Mouse (Mus musculus) telencephalon, adult 2 months (tissue): ENCODE measurements around the gene Tcea3.
A peak's percentile ranks its signal among the peaks of the same experiment; 100 is the strongest.

ENCODE experiments used
- DNase-seq: peaks from one replicate; pipeline ENCODE4 v3.0.0-alpha.2; 2011; ENCODE audit warnings: low read depth, low spot score

Gene Tcea3

GRCm38 (mm10) chr4:136281097-136281496 is 33.6 kb downstream of the Tcea3 start:
- DNase-seq: no peak

DNA sequence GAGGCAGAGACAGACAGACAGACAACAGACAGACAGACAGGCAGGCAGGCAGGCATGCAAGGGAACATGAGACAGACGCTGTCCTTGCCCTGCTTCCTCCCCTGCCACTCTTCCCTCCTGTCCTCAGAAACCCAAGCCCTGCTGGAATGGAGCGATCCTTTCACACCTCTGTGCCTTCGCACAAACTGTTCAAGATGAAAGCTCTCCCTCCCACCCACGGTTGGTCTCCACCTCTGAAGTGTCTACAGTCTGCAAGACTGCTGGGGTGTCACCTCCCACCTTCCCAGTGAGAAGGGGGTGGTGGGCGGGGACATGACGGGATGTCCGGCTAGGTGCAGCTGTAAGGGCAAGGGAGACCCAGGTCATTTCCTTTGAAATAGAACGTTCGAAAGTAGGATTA is 34.1 kb downstream of the Tcea3 start:
- DNase-seq: peak; percentile 74

GRCm38 (mm10) chr4:136282621-136283480 is 35.3 kb downstream of the Tcea3 start:
- no peak for DNase-seq

GRCm38 (mm10) chr4:136283783-136284182 is 36.3 kb downstream of the Tcea3 start:
- peak; percentile 35 for DNase-seq

- DNase-seq: peak; percentile 93
Observed at GRCm38 (mm10) chr4:136284455-136284854, 36.9 kb downstream of the Tcea3 start, which contains the start of gene Zfp46. Gene Zfp46 (plus strand): TSS chr4:136284683.

DNA sequence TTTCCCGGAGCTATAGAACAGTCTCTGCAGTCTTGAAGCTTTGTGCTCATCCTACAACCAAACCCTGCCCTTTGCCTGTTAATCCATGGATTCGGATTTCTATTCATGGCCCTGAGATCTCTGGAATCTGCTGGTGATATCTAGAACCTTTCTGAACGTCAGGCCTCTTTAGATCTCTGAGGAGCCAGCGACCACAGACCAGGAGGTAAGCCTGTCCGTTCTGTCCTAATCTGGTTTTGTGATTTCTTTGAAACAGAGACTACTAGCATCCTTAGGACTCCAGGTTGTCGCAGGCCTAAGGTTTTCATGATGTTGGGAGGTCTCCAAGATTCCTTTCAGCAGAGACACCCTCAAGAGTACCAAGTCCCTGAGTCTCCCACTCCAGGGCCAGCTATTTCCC is 37.4 kb downstream of the Tcea3 start:
- DNase-seq: peak; percentile 35

DNA sequence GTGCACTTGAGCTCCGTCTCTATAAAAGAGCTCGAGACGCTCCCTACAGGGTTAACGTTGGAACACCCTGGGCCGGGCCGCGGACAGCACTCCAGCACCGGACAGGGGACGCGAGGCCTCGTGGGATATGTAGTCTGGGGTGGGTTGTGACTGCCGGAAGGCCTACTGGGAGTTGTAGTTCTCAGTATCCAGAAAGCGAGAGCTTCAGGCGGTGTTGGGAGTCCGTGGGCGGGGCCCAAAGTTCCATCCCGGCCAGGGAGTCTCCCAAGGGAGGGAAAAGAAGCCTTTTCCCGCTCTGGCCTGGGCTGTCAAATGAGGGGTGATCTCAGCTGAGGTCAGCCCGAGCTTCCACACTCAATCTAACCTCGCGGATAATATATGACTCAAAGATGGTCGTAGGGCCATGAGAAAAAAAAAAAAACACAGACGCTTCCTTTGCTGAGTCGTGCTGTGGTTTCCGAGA is 37.9 kb downstream of the Tcea3 start:
- DNase-seq: peak; percentile 97

DNA sequence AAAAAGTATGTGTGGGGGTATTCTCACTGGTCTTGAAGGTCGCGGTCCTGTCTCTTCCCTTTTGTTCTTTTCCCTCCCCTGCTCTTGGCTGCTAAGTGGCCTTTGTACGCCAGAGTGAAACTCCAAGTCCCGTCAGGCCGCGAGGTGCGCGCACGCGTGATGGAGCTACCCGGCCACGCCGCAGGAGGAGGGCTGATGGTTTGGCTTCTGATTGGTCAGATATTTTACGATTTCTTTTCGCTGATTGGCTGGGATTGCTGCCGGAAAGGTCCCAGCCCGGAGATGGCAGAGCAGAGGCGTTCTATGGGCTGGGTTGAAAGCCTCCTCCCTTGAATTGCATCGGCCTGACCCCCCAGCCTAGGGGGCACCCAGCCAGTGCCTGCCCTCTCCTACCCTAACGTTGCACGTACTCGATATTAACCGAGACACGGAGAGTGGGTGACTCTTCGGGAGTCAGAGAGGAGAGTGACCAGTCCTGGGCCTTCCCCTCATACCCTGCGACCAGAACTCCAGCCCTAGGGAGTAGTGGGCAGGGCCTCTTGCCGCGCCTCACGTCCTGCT is 38.4 kb downstream of the Tcea3 start:
- DNase-seq: peak; percentile 96

DNA sequence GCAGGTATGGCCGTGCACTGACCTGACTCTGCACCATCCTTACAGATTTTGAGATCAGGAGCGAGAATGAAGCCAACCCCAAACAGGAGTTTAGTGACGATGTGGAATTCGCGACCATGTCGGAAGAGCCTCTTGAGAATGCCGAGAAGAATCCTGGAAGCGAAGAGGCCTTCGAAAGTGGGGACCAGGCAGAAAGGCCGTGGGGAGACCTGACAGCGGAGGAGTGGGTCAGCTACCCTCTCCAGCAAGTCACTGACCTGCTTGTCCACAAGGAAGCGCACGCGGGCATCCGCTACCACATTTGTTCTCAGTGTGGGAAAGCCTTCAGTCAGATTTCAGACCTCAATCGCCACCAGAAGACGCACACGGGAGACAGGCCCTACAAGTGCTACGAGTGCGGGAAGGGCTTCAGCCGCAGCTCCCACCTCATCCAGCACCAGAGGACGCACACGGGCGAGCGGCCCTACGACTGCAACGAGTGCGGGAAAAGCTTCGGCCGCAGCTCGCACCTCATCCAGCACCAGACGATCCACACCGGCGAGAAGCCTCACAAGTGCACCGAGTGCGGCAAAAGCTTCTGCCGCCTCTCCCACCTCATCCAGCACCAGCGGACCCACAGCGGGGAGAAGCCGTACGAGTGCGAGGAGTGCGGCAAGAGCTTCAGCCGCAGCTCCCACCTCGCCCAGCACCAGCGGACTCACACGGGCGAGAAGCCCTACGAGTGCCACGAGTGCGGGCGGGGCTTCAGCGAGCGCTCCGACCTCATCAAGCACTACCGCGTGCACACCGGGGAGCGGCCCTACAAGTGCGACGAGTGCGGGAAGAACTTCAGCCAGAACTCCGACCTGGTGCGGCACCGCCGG is 42.6 kb downstream of the Tcea3 start:
- no peak for DNase-seq

DNA sequence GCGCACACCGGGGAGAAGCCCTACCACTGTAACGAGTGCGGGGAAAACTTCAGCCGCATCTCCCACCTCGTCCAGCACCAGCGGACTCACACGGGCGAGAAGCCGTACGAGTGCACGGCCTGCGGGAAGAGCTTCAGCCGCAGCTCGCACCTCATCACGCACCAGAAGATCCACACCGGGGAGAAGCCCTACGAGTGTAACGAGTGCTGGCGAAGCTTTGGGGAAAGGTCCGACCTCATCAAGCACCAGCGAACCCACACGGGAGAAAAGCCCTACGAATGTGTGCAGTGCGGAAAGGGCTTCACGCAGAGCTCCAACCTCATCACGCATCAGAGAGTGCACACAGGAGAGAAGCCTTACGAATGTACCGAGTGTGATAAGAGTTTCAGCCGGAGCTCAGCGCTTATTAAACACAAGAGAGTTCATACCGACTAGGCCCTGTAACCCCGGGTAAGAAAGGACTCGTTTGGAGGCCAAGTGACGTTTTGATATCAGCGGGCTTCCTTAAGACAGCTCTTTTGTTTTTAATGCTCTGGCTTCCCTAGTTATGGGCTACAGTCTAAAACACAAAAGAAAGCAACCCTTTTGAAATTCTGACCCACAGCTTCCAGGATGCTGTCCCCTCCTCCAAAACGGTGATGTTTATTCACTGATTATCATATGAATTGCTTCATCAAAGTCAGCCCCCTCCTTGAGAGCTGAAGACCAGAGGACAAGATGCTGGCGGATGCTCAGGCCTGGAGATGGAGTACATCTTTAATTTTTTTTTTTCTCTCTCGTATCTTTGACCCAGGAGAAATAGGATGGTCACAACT is 43.5 kb downstream of the Tcea3 start:
- no peak for DNase-seq

DNA sequence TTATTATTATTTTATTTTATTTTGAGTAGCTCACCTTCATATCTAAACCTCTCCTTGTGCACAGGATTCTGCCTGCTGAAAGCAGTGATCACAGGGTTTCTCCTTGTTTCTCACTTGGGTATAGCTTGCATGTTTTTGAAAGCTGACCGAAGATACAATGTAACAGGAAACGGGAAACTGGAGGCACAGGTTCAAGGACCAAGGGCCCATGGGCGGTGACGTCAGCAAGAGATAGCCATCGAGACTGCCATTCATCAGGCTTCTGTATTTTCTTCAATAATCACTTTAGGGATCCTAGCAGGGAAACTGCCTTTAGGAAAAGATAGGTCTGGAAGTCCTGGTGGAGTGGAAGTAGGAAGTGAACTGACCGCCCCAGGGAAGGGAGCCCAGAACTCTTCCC is 44.2 kb downstream of the Tcea3 start:
- no peak for DNase-seq

DNA sequence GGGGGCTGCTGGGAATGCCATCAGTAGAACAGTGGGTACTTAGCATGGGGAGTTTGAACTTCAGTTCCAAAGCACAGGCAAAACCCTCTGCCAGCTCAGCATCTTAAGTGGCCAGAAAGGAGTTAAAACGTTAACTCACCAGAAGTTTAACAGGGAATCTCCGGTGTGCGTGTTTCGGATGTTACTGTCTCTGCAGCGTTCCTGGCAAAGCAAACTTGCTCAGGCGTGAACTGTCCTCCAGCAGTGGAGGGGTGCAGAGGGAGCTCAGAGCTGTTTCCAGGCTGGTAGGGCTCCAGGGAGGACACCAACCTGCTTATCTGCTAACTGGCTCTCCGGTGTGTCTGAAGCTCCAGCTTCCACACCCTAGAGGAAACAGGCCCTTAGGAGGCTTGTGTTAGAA is 48.4 kb downstream of the Tcea3 start:
- DNase-seq: no peak

DNA sequence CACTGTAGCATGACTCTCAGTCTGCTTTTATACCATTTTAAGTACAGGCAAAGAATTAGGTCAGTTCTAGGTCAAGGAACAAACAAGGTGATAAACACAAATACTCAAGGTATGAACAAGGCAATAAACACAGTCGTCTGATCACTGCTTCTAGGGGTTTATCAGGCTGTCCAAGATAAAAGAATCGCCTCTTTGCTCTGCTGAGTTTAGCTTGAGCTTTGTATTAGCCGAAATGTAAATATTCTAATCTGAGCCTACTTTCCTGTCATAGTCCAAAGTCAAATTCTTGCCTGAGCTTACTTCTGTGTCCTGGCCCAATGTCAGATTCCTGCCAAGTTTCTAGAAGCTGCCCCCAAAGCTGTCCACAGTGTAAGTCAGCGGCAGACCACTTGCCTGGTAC is 54.9 kb downstream of the Tcea3 start:
- no peak for DNase-seq

- no peak for DNase-seq
Observed at GRCm38 (mm10) chr4:136304181-136304580, 56.7 kb downstream of the Tcea3 start.

GRCm38 (mm10) chr4:136308355-136308754 is 60.8 kb downstream of the Tcea3 start:
- no peak for DNase-seq

DNA sequence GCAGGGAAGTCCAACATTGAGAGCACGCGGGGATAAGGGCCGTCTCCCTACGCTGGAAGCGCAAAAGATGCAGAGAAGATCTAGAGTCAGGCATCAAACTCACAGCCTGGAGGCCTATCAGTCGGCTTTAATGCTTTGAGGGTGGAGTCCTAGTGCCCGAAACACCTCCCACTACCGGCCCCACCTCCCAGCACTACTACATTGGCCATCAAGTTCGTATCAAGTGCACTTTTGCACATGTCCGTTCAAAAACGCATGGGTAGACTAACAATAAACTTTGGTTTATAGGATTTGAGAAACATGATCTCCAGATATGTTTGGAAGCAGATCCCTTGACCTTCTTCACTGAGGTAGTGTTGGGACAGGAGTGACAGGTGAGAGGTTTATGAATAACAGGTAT is 62.3 kb downstream of the Tcea3 start:
- no peak for DNase-seq

GRCm38 (mm10) chr4:136310229-136311041 is 62.9 kb downstream of the Tcea3 start, which contains the start of gene Hnrnpr:
Gene Hnrnpr (plus strand): TSS chr4:136310942.
- DNase-seq: peak; percentile 97

GRCm38 (mm10) chr4:136311042-136311999 is 63.8 kb downstream of the Tcea3 start:
- no peak for DNase-seq

DNA sequence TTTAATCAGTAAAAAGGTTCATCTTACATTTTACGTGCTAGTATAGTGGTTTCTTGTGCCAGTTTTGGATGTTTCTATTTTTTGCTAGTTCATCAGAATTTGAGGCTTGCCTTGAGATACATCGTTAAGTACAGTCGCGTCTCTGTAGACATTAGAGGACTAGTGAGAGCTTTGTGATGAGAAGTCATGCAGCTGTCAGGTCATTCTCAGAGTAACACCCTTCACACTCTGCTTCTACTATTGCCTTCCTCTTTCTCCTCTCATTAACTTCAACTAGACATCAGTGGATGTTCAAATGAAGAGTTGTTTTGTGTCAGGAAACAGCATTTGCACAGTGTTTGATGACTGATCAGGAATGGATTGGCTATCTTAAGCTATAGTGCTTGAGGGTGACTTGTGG is 65.1 kb downstream of the Tcea3 start:
- no peak for DNase-seq
